Mouse (Mus musculus) brain, adult 2 months (tissue): ENCODE measurements around the gene Sgip1.
A peak's percentile ranks its signal among the peaks of the same experiment; 100 is the strongest.

Experiments
- DNase-seq: peaks from one replicate; pipeline ENCODE4 v3.0.0; 2011; ENCODE audit warnings: low read depth, low spot score

The Sgip1 gene

DNA sequence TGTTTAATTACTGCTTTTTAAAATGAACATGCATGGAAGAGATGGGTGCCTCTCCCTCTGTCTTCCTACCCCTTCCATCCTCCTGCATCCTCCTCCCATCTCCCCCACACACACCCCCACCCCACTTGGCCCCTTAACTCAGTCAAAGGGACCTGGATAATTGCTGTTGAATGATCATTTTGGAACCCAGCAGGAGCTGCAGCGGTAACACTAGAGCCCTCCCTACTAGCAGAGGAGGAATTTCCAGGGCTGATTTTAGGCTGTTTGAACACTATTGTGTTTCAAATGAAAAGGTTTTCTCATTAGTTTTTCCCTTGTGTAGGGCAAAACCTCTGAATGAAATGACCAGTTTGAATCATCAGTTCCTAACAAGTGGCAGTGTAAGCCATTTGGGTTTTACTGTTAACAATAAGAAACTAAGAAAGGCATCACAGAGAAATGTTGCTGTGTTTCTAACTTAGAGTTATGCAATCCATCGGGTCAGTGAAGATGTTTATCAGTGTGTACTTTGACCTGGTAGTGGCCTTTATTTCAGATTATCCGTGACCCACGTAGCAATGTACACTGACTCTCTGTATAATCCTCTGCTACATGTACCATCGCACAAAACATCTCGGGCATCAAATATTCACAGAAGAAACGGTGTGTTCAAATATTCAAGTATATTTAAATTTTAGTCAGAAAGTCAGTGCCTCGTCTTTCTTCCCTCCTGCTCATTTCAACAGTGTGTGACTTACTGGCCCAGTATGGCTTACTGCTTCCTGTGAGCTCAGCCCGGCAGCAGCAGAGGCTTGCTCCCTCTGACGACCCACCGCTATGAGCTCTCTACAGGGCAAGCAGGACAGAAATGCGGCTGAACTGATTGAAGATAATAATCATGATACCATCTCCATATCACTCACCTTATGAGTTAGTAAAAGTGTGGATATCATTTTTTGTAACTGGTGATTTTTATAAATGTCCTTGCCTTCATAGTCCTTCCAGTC is 235.5 kb downstream of the Sgip1 start:
- no peak for DNase-seq

GRCm38 (mm10) chr4:102977778-102978321 is 236.8 kb downstream of the Sgip1 start:
- DNase-seq: peak; percentile 31

DNA sequence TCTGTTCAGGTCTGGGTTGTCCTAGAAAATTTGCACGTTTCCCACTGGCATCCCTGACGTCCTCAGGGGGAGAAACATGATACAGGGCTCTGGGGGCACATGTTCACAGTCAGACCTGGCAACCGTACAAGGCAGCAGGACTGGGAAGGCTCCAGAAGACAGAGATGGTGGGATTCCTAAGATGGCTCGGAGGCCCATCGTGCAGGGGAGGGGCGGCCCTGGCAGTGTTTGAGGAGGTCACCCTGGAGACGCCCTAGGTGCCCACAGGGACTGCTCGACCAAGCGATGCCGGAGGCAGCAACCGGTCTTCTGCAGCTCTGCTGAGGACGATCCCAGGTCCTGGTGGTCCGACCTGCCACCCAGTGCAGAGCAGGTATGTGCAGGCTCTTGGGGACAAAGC is 237.3 kb downstream of the Sgip1 start, which contains the start of gene Tctex1d1:
Gene Tctex1d1, plus strand, starts transcription at position 167 of the 400 bp plus-strand sequence.
- DNase-seq: no peak

DNA sequence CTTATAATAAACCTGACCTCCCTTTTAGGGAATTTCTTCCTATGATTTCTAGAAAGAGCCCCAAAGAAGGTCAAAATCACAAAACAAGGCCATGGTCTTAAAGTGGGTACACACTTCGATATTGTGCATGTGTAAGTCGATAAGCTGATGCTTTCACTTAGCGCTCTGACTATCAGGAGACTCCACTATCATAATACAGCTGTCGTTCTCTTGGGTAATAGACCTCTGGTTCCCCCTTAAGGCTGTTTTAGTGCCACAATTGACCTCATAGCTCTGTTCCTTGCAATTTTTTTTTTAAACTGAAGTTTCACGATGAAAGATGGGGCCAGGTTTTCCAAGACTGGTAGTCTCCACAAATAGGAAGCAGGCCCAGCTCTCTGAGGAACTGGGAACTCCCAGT is 238.3 kb downstream of the Sgip1 start:
- no peak for DNase-seq

- DNase-seq: no peak
Measured at GRCm38 (mm10) chr4:102981709-102982108, 240.6 kb downstream of the Sgip1 start.

GRCm38 (mm10) chr4:102986173-102986572 is 245.1 kb downstream of the Sgip1 start:
- DNase-seq: no peak

GRCm38 (mm10) chr4:102986917-102987316 is 245.8 kb downstream of the Sgip1 start:
- peak; percentile 84 for DNase-seq

DNA sequence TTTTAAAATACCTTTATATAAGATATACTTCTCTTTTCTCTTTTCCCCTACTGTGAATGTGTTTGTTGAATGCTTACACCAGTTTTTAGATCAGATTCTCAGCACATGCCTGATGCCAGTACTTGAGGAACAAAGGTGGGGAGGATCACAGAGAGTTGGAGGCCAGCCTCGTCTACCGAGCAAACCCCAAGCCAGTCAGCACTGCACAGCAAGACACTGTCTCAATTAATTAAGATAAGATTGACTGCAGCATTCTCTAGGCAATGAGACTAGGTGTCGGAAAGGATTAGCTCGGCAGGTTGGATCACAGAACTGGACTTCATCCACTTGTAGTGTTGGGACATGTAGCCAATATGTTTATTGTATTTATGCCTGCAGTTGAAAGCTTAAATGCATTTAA is 246.2 kb downstream of the Sgip1 start:
- DNase-seq: no peak

DNA sequence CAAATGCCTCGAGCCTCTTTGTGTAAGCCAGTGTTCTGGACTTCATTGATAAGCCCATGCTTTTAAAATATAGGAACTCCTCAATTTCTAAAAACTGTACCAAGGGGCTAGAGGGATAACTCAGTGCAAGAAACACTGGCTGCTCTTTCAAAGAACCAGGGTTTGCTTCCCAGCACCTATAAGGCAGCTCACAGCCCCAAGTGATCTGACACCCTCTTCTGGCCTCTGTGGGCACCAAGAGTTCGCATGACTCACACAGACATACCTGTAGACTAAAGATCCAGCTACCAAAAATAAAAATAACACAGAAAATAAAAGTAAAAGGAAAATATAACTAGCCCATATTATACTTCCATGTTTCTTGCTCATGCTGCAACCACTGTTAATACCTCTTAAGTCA is 246.7 kb downstream of the Sgip1 start:
- no peak for DNase-seq

DNA sequence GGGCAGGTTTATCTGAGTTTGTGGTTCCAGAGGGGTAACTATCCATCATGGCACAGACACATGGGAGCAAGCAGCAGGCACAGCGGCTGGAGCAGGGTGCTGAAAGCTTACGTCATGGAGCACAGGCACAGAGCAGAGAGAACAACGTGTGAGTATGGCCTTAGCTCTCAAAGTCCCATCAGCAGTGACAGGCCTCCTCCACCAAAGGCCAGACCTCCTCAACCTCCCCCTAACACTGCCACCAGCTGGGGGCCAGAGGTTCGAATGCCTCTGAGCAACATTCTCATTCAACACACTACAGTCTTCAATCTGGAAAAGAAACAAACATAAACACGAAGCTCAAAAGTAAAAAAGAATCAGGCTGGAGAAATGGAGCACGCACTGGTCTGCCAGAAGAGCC is 247.4 kb downstream of the Sgip1 start:
- DNase-seq: no peak

GRCm38 (mm10) chr4:102989391-102989790 is 248.3 kb downstream of the Sgip1 start:
- no peak for DNase-seq

- no peak for DNase-seq
Measured at GRCm38 (mm10) chr4:102990016-102990415, 248.9 kb downstream of the Sgip1 start.

- DNase-seq: no peak
Measured at GRCm38 (mm10) chr4:102990595-102991340, 249.7 kb downstream of the Sgip1 start.

- DNase-seq: no peak
Measured at GRCm38 (mm10) chr4:102991685-102992084, 250.6 kb downstream of the Sgip1 start.

- no peak for DNase-seq
Measured at GRCm38 (mm10) chr4:103004681-103005080, 263.6 kb downstream of the Sgip1 start.

DNA sequence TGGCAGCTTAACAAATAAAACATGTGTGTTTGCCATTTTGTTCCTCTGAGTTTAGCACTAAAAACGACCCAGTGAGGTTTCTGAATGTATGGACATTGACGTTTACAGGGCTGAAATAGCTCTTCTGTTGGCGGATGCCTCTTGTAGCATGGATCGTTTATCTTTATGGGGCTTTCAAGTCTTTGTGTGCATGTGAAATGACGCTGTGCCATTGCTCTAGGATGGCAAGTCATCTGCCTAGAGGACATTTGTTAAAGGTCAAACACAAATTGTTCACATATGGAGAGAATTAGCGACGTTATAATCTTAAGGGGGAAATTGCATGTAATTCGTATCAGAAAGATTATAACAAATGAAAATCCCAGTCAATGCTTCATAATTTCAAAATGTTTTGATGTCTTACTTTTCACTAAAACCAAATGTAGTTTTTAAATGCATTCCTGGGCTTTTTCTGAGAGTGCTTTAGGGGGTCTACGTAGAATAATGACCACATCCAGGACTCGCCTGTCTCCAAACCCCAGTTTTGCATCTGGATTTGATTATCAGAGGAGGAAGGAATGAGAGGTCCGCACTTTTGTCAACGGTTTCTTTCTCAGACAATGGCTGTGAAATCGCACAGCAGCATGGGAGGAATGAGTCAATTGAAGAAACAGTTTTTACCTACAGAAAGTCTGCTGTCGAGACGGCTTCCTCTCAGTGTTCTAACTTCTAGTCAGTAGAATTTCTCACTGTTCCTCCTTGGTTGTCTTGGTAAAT is 264.3 kb downstream of the Sgip1 start:
- peak; percentile 13 for DNase-seq

GRCm38 (mm10) chr4:103006266-103006665 is 265.2 kb downstream of the Sgip1 start:
- no peak for DNase-seq

DNA sequence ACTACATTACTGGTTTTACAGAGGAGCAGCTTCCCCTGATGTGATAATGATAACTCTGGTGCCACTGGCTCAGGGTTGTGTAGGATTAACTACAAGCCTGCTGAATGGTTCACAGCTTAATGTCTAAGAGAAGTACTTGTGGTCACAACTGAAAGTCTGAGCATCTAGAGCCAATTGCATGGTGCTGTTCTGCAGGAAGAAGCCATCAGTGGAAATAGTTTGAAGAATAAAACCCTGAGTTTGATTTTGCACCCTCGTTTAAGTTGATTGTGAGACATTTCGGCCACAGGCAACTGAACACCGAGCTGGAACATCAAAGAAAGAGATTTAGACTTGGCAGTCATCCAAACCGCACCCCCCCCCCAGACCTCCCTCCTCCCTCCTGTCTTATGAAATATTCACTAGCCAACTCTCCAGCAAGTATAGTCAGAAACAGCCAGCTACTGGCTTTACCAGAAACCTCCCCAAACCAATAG is 265.9 kb downstream of the Sgip1 start:
- no peak for DNase-seq

DNA sequence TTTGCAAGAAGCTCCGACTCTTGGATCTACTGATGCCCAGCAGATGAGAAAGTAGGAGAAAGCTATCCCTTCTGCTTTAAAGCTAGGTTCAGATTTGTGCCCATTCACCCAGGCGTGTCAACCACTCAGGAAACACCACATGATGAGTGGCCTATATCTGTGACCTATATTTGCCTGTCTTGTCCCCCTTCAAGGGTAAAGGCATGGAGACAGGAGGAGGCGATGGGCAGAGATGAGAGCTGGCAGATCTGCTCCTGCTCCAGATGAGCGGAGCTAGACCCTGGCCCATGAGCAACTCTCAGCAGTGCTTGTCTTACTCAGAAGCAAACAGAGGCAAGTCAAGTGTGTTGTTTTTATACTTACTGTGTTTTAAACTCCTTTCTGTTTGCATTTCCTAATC is 269.6 kb downstream of the Sgip1 start:
- DNase-seq: no peak

DNA sequence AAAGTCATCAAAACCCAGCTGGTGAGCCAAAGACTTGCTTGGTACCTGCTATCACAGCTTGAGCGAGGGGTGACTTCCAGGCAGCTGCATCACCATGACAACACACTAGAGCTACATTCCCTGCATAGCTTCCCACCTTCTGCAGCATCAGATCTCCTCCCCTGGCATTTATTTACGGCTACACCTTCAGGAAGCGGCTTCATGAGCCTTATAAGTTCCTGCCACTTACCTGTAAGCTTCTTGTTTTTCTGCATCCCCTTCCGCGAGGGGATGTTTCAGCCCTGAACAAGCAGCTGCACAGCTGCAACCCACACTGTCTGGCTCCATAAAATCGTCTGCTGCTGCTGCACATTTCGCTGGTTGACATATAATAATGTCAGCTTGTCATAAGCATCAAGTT is 270.7 kb downstream of the Sgip1 start:
- DNase-seq: peak; percentile 63

DNA sequence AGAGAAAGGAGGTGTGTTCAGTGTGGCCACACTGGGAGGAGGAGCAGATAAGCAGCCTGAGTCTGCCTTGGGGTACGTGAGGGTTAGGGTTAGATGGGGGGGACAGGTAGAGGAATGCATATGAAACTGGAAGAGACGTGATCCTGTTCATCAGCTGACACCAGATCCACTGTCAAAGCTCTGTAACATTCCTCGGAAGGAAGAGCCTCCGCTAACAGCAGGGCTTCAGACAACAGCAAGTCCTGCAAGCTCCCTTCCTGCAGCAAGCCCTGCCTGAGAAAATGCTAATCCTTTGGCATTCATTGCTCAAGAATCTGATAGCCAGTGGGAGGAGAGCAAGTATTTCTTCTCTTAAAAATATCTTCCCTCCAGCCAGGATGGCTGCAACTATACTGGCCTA is 272.4 kb downstream of the Sgip1 start:
- peak; percentile 55 for DNase-seq
